Mouse (Mus musculus) MEL (cell line): Measurements from ENCODE around the gene Sipa1l1. TPM values are rescaled to one million over a fixed set of nuclear protein-coding genes. Genes with fewer than 3 reads are reported as not detected.

Experiments
- DNase-seq: peaks from one replicate; pipeline ENCODE4 v3.0.0; 2011; ENCODE audit warnings: low read depth, low spot score
- H3K27ac ChIP-seq: 2 replicates; pipeline ENCODE4 v1.5.1; 2012; ENCODE audit warnings: low read depth, mild to moderate bottlenecking, control low read depth, low read length, moderate library complexity; ENCODE audit not compliant: control insufficient read depth
- H3K27me3 ChIP-seq, 2 experiments: fragments of 150-350 bp in 1 of 2; sonication (generic) in 1 of 2; 2 replicates each; pipeline ENCODE4 v1.6.1; 2012; ENCODE audit warnings: low read length in 2 of 2, mild to moderate bottlenecking in 2 of 2, improper control_type of control experiment in 1 of 2, moderate library complexity in 1 of 2; ENCODE audit not compliant: insufficient read depth in 2 of 2, control insufficient read depth in 1 of 2
- H3K36me3 ChIP-seq, 2 experiments: 2 replicates each; pipeline ENCODE4 v1.6.1; 2012 to 2014; ENCODE audit warnings: low read length in 2 of 2, improper control_type of control experiment in 1 of 2, inconsistent platforms in 1 of 2, mild to moderate bottlenecking in 1 of 2; ENCODE audit not compliant: insufficient read depth in 2 of 2, control insufficient read depth in 1 of 2
- H3K4me1 ChIP-seq, 2 experiments: fragments of 150-350 bp in 1 of 2; sonication (generic) in 1 of 2; 2 replicates each; pipeline ENCODE4 v1.6.1; 2012; ENCODE audit warnings: low read length in 2 of 2, improper control_type of control experiment in 1 of 2, mild to moderate bottlenecking in 1 of 2; ENCODE audit not compliant: insufficient read depth in 2 of 2, control insufficient read depth in 1 of 2
- H3K4me3 ChIP-seq, 2 experiments: fragments of 150-350 bp in 1 of 2; sonication (generic) in 1 of 2; 2 replicates each; pipeline ENCODE4 v1.5.1; 2012; ENCODE audit warnings: low read depth in 2 of 2, low read length in 2 of 2, mild to moderate bottlenecking in 2 of 2, moderate library complexity in 2 of 2, control low read depth in 1 of 2, improper control_type of control experiment in 1 of 2; ENCODE audit not compliant: control insufficient read depth in 1 of 2, insufficient read depth in 1 of 2
- H3K79me2 ChIP-seq: 2 replicates; pipeline ENCODE4 v1.6.1; 2012; ENCODE audit warnings: mild to moderate bottlenecking, low read length, moderate library complexity; ENCODE audit not compliant: control insufficient read depth, poor library complexity, insufficient read depth
- H3K9ac ChIP-seq: 2 replicates; pipeline ENCODE4 v1.6.1; 2012; ENCODE audit warnings: low read depth, mild to moderate bottlenecking, control low read depth, low read length, moderate library complexity; ENCODE audit not compliant: control insufficient read depth, poor library complexity, severe bottlenecking
- H3K9me3 ChIP-seq: fragments of 150-350 bp; sonication (generic); replicated peaks from 2 replicates; pipeline ENCODE4 v1.6.1; 2012; ENCODE audit warnings: mild to moderate bottlenecking, low read length, improper control_type of control experiment, moderate library complexity; ENCODE audit not compliant: insufficient read depth
- BHLHE40 ChIP-seq: IDR thresholded peaks from 2 replicates; pipeline ENCODE4 v1.6.1; 2012; ENCODE audit warnings: low read depth, mild to moderate bottlenecking, inconsistent platforms, low read length, improper control_type of control experiment, borderline replicate concordance
- CTCF ChIP-seq, 3 experiments: IDR thresholded peaks in 2 of 3; conservative IDR thresholded peaks in 1 of 3; 2 replicates each; pipeline ENCODE4 v1.5.1; 2011 to 2012; ENCODE audit warnings: low read length in 3 of 3, low read depth in 2 of 3, mild to moderate bottlenecking in 2 of 3, improper control_type of control experiment in 1 of 3, inconsistent platforms in 1 of 3, mixed read lengths in 1 of 3, moderate library complexity in 1 of 3; ENCODE audit not compliant: control insufficient read depth in 1 of 3, insufficient read depth in 1 of 3, poor library complexity in 1 of 3, severe bottlenecking in 1 of 3
- GABPA ChIP-seq: IDR thresholded peaks from 2 replicates; pipeline ENCODE4 v1.6.1; 2012; ENCODE audit warnings: low read depth, mild to moderate bottlenecking, inconsistent platforms, low read length, improper control_type of control experiment, moderate library complexity
- HCFC1 ChIP-seq: IDR thresholded peaks from 2 replicates; pipeline ENCODE4 v1.6.1; 2012; ENCODE audit warnings: low read depth, mild to moderate bottlenecking, inconsistent platforms, low read length, improper control_type of control experiment, moderate library complexity
- KAT2A ChIP-seq: conservative IDR thresholded peaks from 2 replicates; pipeline ENCODE4 v1.6.1; 2012; ENCODE audit warnings: low read depth, low read length, improper control_type of control experiment, inconsistent platforms
- MYB ChIP-seq: IDR thresholded peaks from 2 replicates; pipeline ENCODE4 v1.6.1; 2011; ENCODE audit warnings: mild to moderate bottlenecking, low read depth, low read length, improper control_type of control experiment
- NELFE ChIP-seq: IDR thresholded peaks from 2 replicates; pipeline ENCODE4 v1.6.1; 2011; ENCODE audit warnings: low read depth, low read length, improper control_type of control experiment
- POLR2A ChIP-seq, 2 experiments: IDR thresholded peaks; 2 replicates each; pipeline ENCODE4 v1.6.1; 2011 to 2012; ENCODE audit warnings: low read length in 2 of 2, mild to moderate bottlenecking in 2 of 2, control low read depth in 1 of 2, improper control_type of control experiment in 1 of 2, low read depth in 1 of 2, moderate library complexity in 1 of 2; ENCODE audit not compliant: control insufficient read depth in 1 of 2, insufficient read depth in 1 of 2, poor library complexity in 1 of 2
- RAD21 ChIP-seq: IDR thresholded peaks from 2 replicates; pipeline ENCODE4 v1.6.1; 2011; ENCODE audit warnings: mild to moderate bottlenecking, low read depth, low read length, improper control_type of control experiment
- SMC3 ChIP-seq: IDR thresholded peaks from 2 replicates; pipeline ENCODE4 v1.6.1; 2011; ENCODE audit warnings: low read depth, low read length, improper control_type of control experiment
- TAL1 ChIP-seq: IDR thresholded peaks from 2 replicates; pipeline ENCODE4 v1.6.1; 2012; ENCODE audit warnings: mild to moderate bottlenecking, inconsistent platforms, low read length, moderate library complexity, mixed read lengths
- USF1 ChIP-seq: IDR thresholded peaks from 2 replicates; pipeline ENCODE4 v1.6.1; 2014; ENCODE audit warnings: low read depth, mild to moderate bottlenecking, inconsistent platforms, low read length, improper control_type of control experiment, moderate library complexity
- USF2 ChIP-seq, 2 experiments: IDR thresholded peaks; 2 replicates each; pipeline ENCODE4 v1.6.1; 2011 to 2012; ENCODE audit warnings: improper control_type of control experiment in 2 of 2, low read length in 2 of 2, borderline replicate concordance in 1 of 2, inconsistent platforms in 1 of 2, low read depth in 1 of 2, mild to moderate bottlenecking in 1 of 2; ENCODE audit not compliant: insufficient read depth in 1 of 2
- ZC3H11A ChIP-seq: IDR thresholded peaks from 2 replicates; pipeline ENCODE4 v1.6.1; 2012; ENCODE audit warnings: low read depth, mild to moderate bottlenecking, inconsistent platforms, low read length, improper control_type of control experiment
- ZNF384 ChIP-seq: IDR thresholded peaks from 2 replicates; pipeline ENCODE4 v1.6.1; 2012; ENCODE audit warnings: low read depth, mild to moderate bottlenecking, inconsistent platforms, low read length, improper control_type of control experiment
- polyA plus RNA-seq, 2 experiments: library from polyadenylated mRNA; stranded (reverse) in 1 of 2; unstranded in 1 of 2; fragments of >175 nt in 1 of 2; fragments of >200 nt in 1 of 2; gene quantifications; 2 replicates each; pipeline versions ENCODE4 v1.2.1 to v1.2.4; 2012; ENCODE audit warnings: low replicate concordance in 2 of 2, low read depth in 1 of 2; ENCODE audit not compliant: insufficient read length in 2 of 2, insufficient read depth in 1 of 2, missing spikeins in 1 of 2
- total RNA-seq: library from RNA; depleted of rRNA; stranded (reverse); fragments of 300-350 nt; gene quantifications from 2 replicates; pipeline ENCODE4 v1.2.3, GENCODE M21; 2012

The Sipa1l1 gene
- total and polyA plus RNA-seq, 3 experiments = 18.1 to 42.7 (median 19.3) TPM

GRCm38 (mm10) chr12:82497866-82498631 is 328.9 kb downstream of the Sipa1l1 start:
- Histone ChIP-seq H3K9ac (no peak overlapping the region), H3K36me3 (no peaks in the 10 kb centered on the region), H3K4me3 (no peak overlapping the region), H3K4me1 (no peaks in the 10 kb centered on the region), H3K9me3 (no peaks in the 10 kb centered on the region), H3K27ac (no peak overlapping the region), H3K27me3 (peaks cover 3 to 7% of the 10 kb centered on the region in 2 experiments; a peak in 3 of 4 replicates), H3K79me2 (no peaks in the 10 kb centered on the region)
- TF ChIP-seq ZC3H11A = 0 out of 2 replicates have a peak, but pooled peaks have one; percentile 28
- peak; percentile 63 for TF ChIP-seq RAD21
- TF ChIP-seq TAL1 = no peak
- TF ChIP-seq CTCF (IDR thresholded peaks at IDR 0.05 in 2 of 3, conservative IDR thresholded peaks at IDR 0.05 in 1 of 3; ENCODE audit: control insufficient read depth in 1 of 3, insufficient read depth in 1 of 3, low read depth in 2 of 3, low read length in 3 of 3, poor library complexity in 1 of 3, severe bottlenecking in 1 of 3) = peak; percentile 34 to 61 (median 48); a peak in 5 of 6 replicates
- TF ChIP-seq HCFC1 = no peak
- TF ChIP-seq SMC3 = peak; percentile 64
- DNase-seq = peak; percentile 33

DNA sequence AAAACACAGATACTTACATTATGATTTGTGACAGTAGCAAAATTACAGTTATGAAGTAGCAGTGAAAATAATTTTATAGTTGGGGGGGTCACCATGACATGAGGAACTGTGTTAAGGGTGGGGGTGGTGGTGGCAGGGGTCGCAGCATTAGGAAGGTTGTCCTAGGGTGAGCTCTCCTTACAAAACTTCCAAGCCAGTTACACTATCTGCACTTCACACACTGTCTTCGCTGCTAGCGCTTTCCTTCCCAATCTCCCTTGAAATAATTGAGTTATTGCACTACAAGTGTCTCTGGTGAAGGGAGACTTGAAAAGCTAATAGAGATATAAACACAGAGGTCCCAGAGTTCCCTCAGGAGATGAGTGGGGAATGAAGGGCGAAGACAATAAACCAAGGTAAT is 329.6 kb downstream of the Sipa1l1 start:
- Histone ChIP-seq H3K9me3 (no peaks in the 10 kb centered on the region), H3K27me3 (peaks cover 3 to 7% of the 10 kb centered on the region in 2 experiments; a peak in 3 of 4 replicates), H3K4me3 (no peak overlapping the region), H3K4me1 (no peaks in the 10 kb centered on the region), H3K79me2 (no peaks in the 10 kb centered on the region), H3K36me3 (no peaks in the 10 kb centered on the region), H3K27ac (no peak overlapping the region), H3K9ac (no peak overlapping the region)
- DNase-seq = no peak
- no peak for TF ChIP-seq KAT2A
- TF ChIP-seq ZC3H11A = no peak
- TF ChIP-seq MYB = no peak
- TF ChIP-seq GABPA = no peak
- no peak for TF ChIP-seq POLR2A (IDR thresholded peaks at IDR 0.05; ENCODE audit: control insufficient read depth in 1 of 2, insufficient read depth in 1 of 2, low read depth in 1 of 2, low read length in 2 of 2, poor library complexity in 1 of 2)
- no peak for TF ChIP-seq ZNF384
- TF ChIP-seq NELFE = no peak
- no peak for TF ChIP-seq CTCF (IDR thresholded peaks at IDR 0.05 in 2 of 3, conservative IDR thresholded peaks at IDR 0.05 in 1 of 3; ENCODE audit: control insufficient read depth in 1 of 3, insufficient read depth in 1 of 3, low read depth in 2 of 3, low read length in 3 of 3, poor library complexity in 1 of 3, severe bottlenecking in 1 of 3)
- no peak for TF ChIP-seq USF1
- TF ChIP-seq USF2 (IDR thresholded peaks at IDR 0.05; ENCODE audit: borderline replicate concordance in 1 of 2, insufficient read depth in 1 of 2, low read depth in 1 of 2, low read length in 2 of 2) = no peak
- TF ChIP-seq BHLHE40 = no peak
